Mouse (Mus musculus) ES-Bruce4 (cell line): Measurements from ENCODE around the gene Mtnr1a. TPM values are rescaled to one million over a fixed set of nuclear protein-coding genes. Genes with fewer than 3 reads are reported as not detected.

Experiments
- H3K27ac ChIP-seq: 2 replicates; pipeline ENCODE4 v1.5.1; 2012; ENCODE audit warnings: low read length, inconsistent platforms; ENCODE audit not compliant: insufficient read depth
- H3K27me3 ChIP-seq: 2 replicates; pipeline ENCODE4 v1.6.1; 2012; ENCODE audit warnings: mild to moderate bottlenecking, low read length, inconsistent platforms; ENCODE audit not compliant: control insufficient read depth, poor library complexity, insufficient read depth, severe bottlenecking
- H3K36me3 ChIP-seq: 2 replicates; pipeline ENCODE4 v1.6.1; 2012; ENCODE audit warnings: inconsistent platforms, mild to moderate bottlenecking, low read length, moderate library complexity; ENCODE audit not compliant: control insufficient read depth, poor library complexity, insufficient read depth, severe bottlenecking
- H3K4me1 ChIP-seq: one replicate; pipeline ENCODE4 v1.8.1; 2011; ENCODE audit warnings: low read length; ENCODE audit not compliant: control insufficient read depth, insufficient read depth
- H3K4me3 ChIP-seq: 2 replicates; pipeline ENCODE4 v1.5.1; 2011; ENCODE audit warnings: low read depth, mild to moderate bottlenecking, low read length
- H3K9ac ChIP-seq: 2 replicates; pipeline ENCODE4 v1.6.1; 2012; ENCODE audit warnings: low read depth, mild to moderate bottlenecking, inconsistent platforms; ENCODE audit not compliant: poor library complexity, severe bottlenecking
- H3K9me3 ChIP-seq: replicated peaks from 2 replicates; pipeline ENCODE4 v1.6.1; 2012; ENCODE audit warnings: mild to moderate bottlenecking, low read length, inconsistent platforms; ENCODE audit not compliant: control insufficient read depth, poor library complexity, insufficient read depth, severe bottlenecking
- CTCF ChIP-seq: IDR thresholded peaks from one replicate; pipeline ENCODE4 v1.8.1; 2011; ENCODE audit warnings: low read depth, low read length
- EP300 ChIP-seq: IDR thresholded peaks from 2 replicates; pipeline ENCODE4 v1.6.1; 2011; ENCODE audit warnings: low read depth, low read length; ENCODE audit not compliant: insufficient read depth
- POLR2A ChIP-seq: IDR thresholded peaks from one replicate; pipeline ENCODE4 v1.8.1; 2011; ENCODE audit warnings: low read length; ENCODE audit not compliant: insufficient read depth
- polyA plus RNA-seq: library from polyadenylated mRNA; stranded (reverse); fragments of >200 nt; gene quantifications from 2 replicates; pipeline ENCODE4 v1.2.4, GENCODE M21; 2011; ENCODE audit warnings: low read depth; ENCODE audit not compliant: missing spikeins, insufficient read depth, insufficient read length

Gene Mtnr1a
- polyA plus RNA-seq, 1 experiment: not detected

GRCm38 (mm10) chr8:45070949-45071348, 2.0 kb downstream of the Mtnr1a start:
- no peaks in the 10 kb centered on the region for H3K36me3 ChIP-seq
- no peak overlapping the region for H3K27ac ChIP-seq
- no peaks in the 10 kb centered on the region for H3K4me1 ChIP-seq
- no peak overlapping the region for H3K4me3 ChIP-seq
- H3K9ac ChIP-seq: no peak overlapping the region
- no peaks in the 10 kb centered on the region; the same call in 1 of the 2 replicates for H3K27me3 ChIP-seq
- no peak for TF ChIP-seq EP300
- no peak for TF ChIP-seq CTCF
- TF ChIP-seq POLR2A: no peak
- H3K9me3 ChIP-seq: no peaks in the 10 kb centered on the region

GRCm38 (mm10) chr8:45080850-45081249, 11.9 kb downstream of the Mtnr1a start:
- Histone ChIP-seq H3K27me3 (no peaks in the 10 kb centered on the region; the same call in 1 of the 2 replicates), H3K4me3 (no peak overlapping the region), H3K27ac (no peak overlapping the region), H3K4me1 (no peaks in the 10 kb centered on the region), H3K9ac (no peak overlapping the region), H3K36me3 (no peaks in the 10 kb centered on the region), H3K9me3 (no peaks in the 10 kb centered on the region; the same call in 1 of the 2 replicates)
- TF ChIP-seq EP300: no peak

GRCm38 (mm10) chr8:45093599-45093998, 24.7 kb downstream of the Mtnr1a start:
- no peak overlapping the region for H3K4me3 ChIP-seq
- H3K9me3 ChIP-seq: no peaks in the 10 kb centered on the region
- H3K27ac ChIP-seq: no peak overlapping the region
- no peak for TF ChIP-seq EP300
- no peak overlapping the region for H3K9ac ChIP-seq
- H3K4me1 ChIP-seq: no peaks in the 10 kb centered on the region
- H3K36me3 ChIP-seq: no peaks in the 10 kb centered on the region
- H3K27me3 ChIP-seq: no peaks in the 10 kb centered on the region

GRCm38 (mm10) chr8:45109371-45110063, 40.6 kb downstream of the Mtnr1a start:
- no peak overlapping the region for H3K4me3 ChIP-seq
- peaks cover 2% of the 10 kb centered on the region; the same call in 1 of the 2 replicates for H3K27me3 ChIP-seq
- no peak overlapping the region for H3K27ac ChIP-seq
- no peaks in the 10 kb centered on the region for H3K36me3 ChIP-seq
- no peaks in the 10 kb centered on the region for H3K9me3 ChIP-seq
- H3K9ac ChIP-seq: no peak overlapping the region
- H3K4me1 ChIP-seq: no peaks in the 10 kb centered on the region
- TF ChIP-seq CTCF: no peak
- TF ChIP-seq POLR2A: no peak
- no peak for TF ChIP-seq EP300

- Histone ChIP-seq H3K9me3 (no peaks in the 10 kb centered on the region), H3K4me1 (no peaks in the 10 kb centered on the region), H3K27me3 (peaks cover 2% of the 10 kb centered on the region; the same call in 1 of the 2 replicates), H3K27ac (no peak overlapping the region), H3K36me3 (no peaks in the 10 kb centered on the region), H3K4me3 (no peak overlapping the region), H3K9ac (no peak overlapping the region)
- TF ChIP-seq CTCF (no peak), POLR2A (no peak), EP300 (no peak)
Measured at GRCm38 (mm10) chr8:45110064-45110812, 41.3 kb downstream of the Mtnr1a start.

- Histone ChIP-seq H3K27ac (no peak overlapping the region), H3K4me3 (no peak overlapping the region), H3K9me3 (no peaks in the 10 kb centered on the region), H3K4me1 (no peaks in the 10 kb centered on the region), H3K36me3 (no peaks in the 10 kb centered on the region), H3K27me3 (peaks cover 2% of the 10 kb centered on the region; the same call in 1 of the 2 replicates), H3K9ac (no peak overlapping the region)
- TF ChIP-seq EP300: no peak
- no peak for TF ChIP-seq POLR2A
- TF ChIP-seq CTCF: no peak
Measured at GRCm38 (mm10) chr8:45110813-45111104, 41.8 kb downstream of the Mtnr1a start.
